Mouse (Mus musculus) heart, embryonic 14.5 days (tissue): Measurements from ENCODE around the gene Slc26a3. TPM values are rescaled to one million over a fixed set of nuclear protein-coding genes. Genes with fewer than 3 reads are reported as not detected.

Experiments used
- ATAC-seq: fragments of 200-750 bp; cut with Nextera tagmentation; 2 replicates; pipeline ENCODE4 v1.8.0; 2017; ENCODE audit warnings: low read depth, moderate TSS enrichment; ENCODE audit not compliant: insufficient number of reproducible peaks, insufficient read depth, low FRiP score
- H3K27ac ChIP-seq, 2 experiments: fragments of 200-500 bp in 1 of 2; fragments of 300-500 bp in 1 of 2; sonication (generic) in 1 of 2; replicated peaks in 1 of 2; 2 replicates each; pipeline ENCODE4 v1.5.1; 2012 to 2014; ENCODE audit warnings: low read depth in 2 of 2, low read length in 2 of 2, control low read depth in 1 of 2, mild to moderate bottlenecking in 1 of 2, mixed read lengths in 1 of 2; ENCODE audit not compliant: control insufficient read depth in 1 of 2, insufficient read depth in 1 of 2
- H3K27me3 ChIP-seq: fragments of 300-500 bp; sonication (generic); 2 replicates; pipeline ENCODE4 v1.6.1; 2014; ENCODE audit warnings: mild to moderate bottlenecking, low read length, control low read depth; ENCODE audit not compliant: control insufficient read depth, insufficient read depth
- H3K36me3 ChIP-seq: fragments of 300-500 bp; sonication (generic); 2 replicates; pipeline ENCODE4 v1.6.1; 2014; ENCODE audit warnings: mild to moderate bottlenecking, control low read depth, low read length, mixed read lengths; ENCODE audit not compliant: control insufficient read depth, insufficient read depth
- H3K4me1 ChIP-seq, 2 experiments: fragments of 200-500 bp in 1 of 2; fragments of 300-500 bp in 1 of 2; sonication (generic) in 1 of 2; 2 replicates each; pipeline ENCODE4 v1.6.1; 2012 to 2014; ENCODE audit warnings: low read length in 2 of 2, control low read depth in 1 of 2, mixed read lengths in 1 of 2; ENCODE audit not compliant: control insufficient read depth in 2 of 2, insufficient read depth in 2 of 2
- H3K4me2 ChIP-seq: fragments of 300-500 bp; sonication (generic); 2 replicates; pipeline ENCODE4 v1.6.1; 2014; ENCODE audit warnings: mild to moderate bottlenecking, low read length
- H3K4me3 ChIP-seq, 2 experiments: fragments of 200-500 bp in 1 of 2; fragments of 300-500 bp in 1 of 2; sonication (generic) in 1 of 2; 2 replicates each; pipeline ENCODE4 v1.5.1; 2012 to 2014; ENCODE audit warnings: low read length in 2 of 2, mild to moderate bottlenecking in 2 of 2, control low read depth in 1 of 2, low read depth in 1 of 2, moderate library complexity in 1 of 2; ENCODE audit not compliant: control insufficient read depth in 1 of 2, insufficient read depth in 1 of 2
- H3K9ac ChIP-seq: fragments of 300-500 bp; sonication (generic); 2 replicates; pipeline ENCODE4 v1.6.1; 2014; ENCODE audit warnings: mild to moderate bottlenecking, low read length
- H3K9me3 ChIP-seq: fragments of 300-500 bp; sonication (generic); 2 replicates; pipeline ENCODE4 v1.6.1; 2016; ENCODE audit warnings: low read length, control low read depth; ENCODE audit not compliant: control insufficient read depth
- WGBS: fragments of 180-500 bp; shearing (Covaris S2); extraction: QIAGEN DNeasy Blood & Tissue Kit; methylation state at CpG from one replicate; pipeline ENCODE4 v1.1.7; 2014; 5-methylcytosine and 5-hydroxymethylcytosine counted together
- polyA plus RNA-seq: library from polyadenylated mRNA; unstranded; fragments of >200 nt; fragmentation: Nextera tagmentation; extraction: Ambion mirVana; gene quantifications from 2 replicates; pipeline ENCODE4 v1.2.1, GENCODE M21; 2014

The Slc26a3 gene
- polyA plus RNA-seq, 1 experiment from 2014 or later = 0.35 TPM

- Histone ChIP-seq H3K4me2 (no peak overlapping the region), H3K36me3 (no peaks in the 10 kb centered on the region), H3K27me3 (no peaks in the 10 kb centered on the region), H3K9ac (no peak overlapping the region), H3K9me3 (no peaks in the 10 kb centered on the region), H3K4me1 (no peaks in the 10 kb centered on the region), H3K4me3 (no peak overlapping the region), H3K27ac (no peak overlapping the region)
- 93% methylated on average over 12 of the region's 12 CpGs for WGBS
- no peak for ATAC-seq
Measured at GRCm38 (mm10) chr12:31391696-31392095, 1.0 kb downstream of the Slc26a3 start.

GRCm38 (mm10) chr12:31395895-31396294 lies 5.2 kb downstream of the Slc26a3 start:
- Histone ChIP-seq H3K36me3 (no peaks in the 10 kb centered on the region), H3K27me3 (no peaks in the 10 kb centered on the region), H3K4me3 (no peak overlapping the region), H3K4me1 (no peaks in the 10 kb centered on the region), H3K9me3 (no peaks in the 10 kb centered on the region), H3K4me2 (no peak overlapping the region), H3K27ac (no peak overlapping the region), H3K9ac (no peak overlapping the region)
- no peak for ATAC-seq
- 81% methylated on average over 1 of the region's 1 CpGs for WGBS

DNA sequence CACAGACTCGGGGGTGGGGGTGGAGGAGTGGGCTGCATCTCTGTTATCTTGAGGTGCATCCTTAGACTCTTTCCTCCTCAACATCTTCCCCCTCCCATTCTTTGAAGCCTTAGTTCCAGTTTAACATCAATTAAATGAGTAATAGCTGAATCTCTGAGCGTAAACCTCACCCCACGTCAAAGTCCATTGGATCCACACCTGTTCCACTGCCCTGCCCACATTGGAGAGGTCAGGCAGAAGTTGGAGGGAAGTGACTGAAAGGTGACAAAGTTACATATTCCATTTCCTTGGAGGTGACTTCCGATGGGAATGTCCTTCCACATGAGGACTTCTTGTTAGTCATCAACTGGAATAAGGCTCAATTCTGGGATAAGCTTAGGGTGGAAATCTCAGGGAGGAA lies 7.0 kb downstream of the Slc26a3 start:
- no peak overlapping the region for H3K27ac ChIP-seq
- 90% methylated on average over 4 of the region's 4 CpGs for WGBS

GRCm38 (mm10) chr12:31400821-31401220 lies 10.2 kb downstream of the Slc26a3 start:
- Histone ChIP-seq H3K9ac (no peak overlapping the region), H3K27me3 (no peaks in the 10 kb centered on the region), H3K36me3 (no peaks in the 10 kb centered on the region), H3K4me2 (no peak overlapping the region), H3K4me1 (no peaks in the 10 kb centered on the region), H3K9me3 (no peaks in the 10 kb centered on the region), H3K4me3 (no peak overlapping the region), H3K27ac (no peak overlapping the region)
- 96% methylated on average over 1 of the region's 1 CpGs for WGBS
- no peak for ATAC-seq

More for the DNA sequence above, 7.0 kb downstream of the Slc26a3 start:
- Histone ChIP-seq H3K9me3 (no peaks in the 10 kb centered on the region), H3K9ac (no peak overlapping the region), H3K4me2 (no peak overlapping the region), H3K36me3 (no peaks in the 10 kb centered on the region), H3K27me3 (no peaks in the 10 kb centered on the region), H3K4me3 (no peak overlapping the region), H3K4me1 (no peaks in the 10 kb centered on the region)
- ATAC-seq = no peak

- Histone ChIP-seq H3K27ac (no peak overlapping the region), H3K36me3 (no peaks in the 10 kb centered on the region), H3K27me3 (no peaks in the 10 kb centered on the region), H3K9me3 (no peaks in the 10 kb centered on the region), H3K4me1 (no peaks in the 10 kb centered on the region), H3K9ac (no peak overlapping the region), H3K4me2 (no peak overlapping the region), H3K4me3 (no peak overlapping the region)
- no peak for ATAC-seq
- WGBS = 82% methylated on average over 6 of the region's 6 CpGs
Measured at GRCm38 (mm10) chr12:31401930-31402329, 11.3 kb downstream of the Slc26a3 start.

DNA sequence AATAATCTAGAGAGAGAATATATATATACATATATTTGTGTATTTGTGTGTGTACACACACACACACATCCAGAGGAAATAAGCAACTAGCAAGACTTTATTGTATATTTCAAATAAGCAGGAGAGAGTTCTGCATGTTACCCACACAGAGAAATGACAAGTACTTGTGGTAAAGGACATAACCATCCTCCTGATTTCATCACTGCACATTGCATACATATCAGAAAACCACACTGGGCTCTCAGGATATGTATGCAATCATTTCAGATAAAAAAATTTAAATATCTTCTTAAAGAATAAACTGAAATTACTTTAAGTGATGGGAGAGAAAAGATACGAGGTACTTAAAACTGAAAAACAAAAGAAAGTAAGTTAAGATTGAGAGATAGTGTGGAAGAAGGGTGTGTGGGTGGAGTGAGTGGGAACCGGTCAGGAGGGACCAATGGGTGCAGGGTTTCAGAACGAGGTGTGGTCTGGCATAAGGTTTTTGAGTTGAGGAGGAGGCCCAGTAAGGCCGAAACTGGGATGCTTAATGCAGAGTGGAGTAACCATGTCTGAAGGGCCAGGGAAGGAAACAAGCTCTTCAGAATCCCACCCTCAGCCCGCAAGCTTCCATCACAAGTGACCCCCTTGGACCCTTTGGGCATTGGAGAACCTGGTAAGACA lies 14.0 kb downstream of the Slc26a3 start:
- Histone ChIP-seq H3K27me3 (no peaks in the 10 kb centered on the region), H3K4me2 (no peak overlapping the region), H3K9ac (no peak overlapping the region), H3K4me1 (no peaks in the 10 kb centered on the region), H3K36me3 (no peaks in the 10 kb centered on the region), H3K27ac (no peak overlapping the region), H3K4me3 (no peak overlapping the region), H3K9me3 (no peaks in the 10 kb centered on the region)
- ATAC-seq = no peak
- 70% methylated on average over 5 of the region's 5 CpGs for WGBS

DNA sequence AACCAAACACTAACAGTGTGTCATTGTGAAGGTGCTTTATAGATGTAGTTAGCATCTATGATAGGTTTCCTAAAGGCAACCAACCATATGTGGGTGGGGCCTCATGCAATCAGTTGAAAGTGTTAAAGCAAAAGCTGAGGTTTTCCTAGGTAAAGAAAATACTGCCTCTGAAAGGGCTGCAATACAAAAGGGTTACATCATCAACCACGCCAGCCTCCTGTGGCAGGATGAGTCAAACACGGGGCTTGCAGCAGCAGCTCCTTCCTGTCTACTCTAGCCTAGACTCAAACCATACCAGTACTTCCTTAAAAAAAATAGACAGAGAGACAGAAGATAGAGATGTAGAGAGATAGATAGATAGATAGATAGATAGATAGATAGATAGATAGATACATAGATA lies 25.3 kb downstream of the Slc26a3 start:
- H3K27ac ChIP-seq = no peak overlapping the region
- H3K4me3 ChIP-seq = no peak overlapping the region
- no peaks in the 10 kb centered on the region for H3K36me3 ChIP-seq
- H3K4me2 ChIP-seq = no peak overlapping the region
- no peaks in the 10 kb centered on the region for H3K4me1 ChIP-seq
- no peaks in the 10 kb centered on the region for H3K27me3 ChIP-seq
- 55% methylated on average over 2 of the region's 2 CpGs for WGBS
- H3K9me3 ChIP-seq = no peaks in the 10 kb centered on the region
- ATAC-seq = no peak
- H3K9ac ChIP-seq = no peak overlapping the region
